Mouse (Mus musculus): ENCODE data around the gene Gm36210. TPM values are rescaled to one million over a fixed set of nuclear protein-coding genes. Genes with fewer than 3 reads are reported as not detected.

Gm36210 gene
- total RNA-seq, 2 experiments from 2014 or later: not detected

GRCm38 (mm10) chr7:4851315-4851688 lies 55.0 kb downstream of the Gm36210 start:
- ATAC-seq (replicated peaks; ENCODE audit: poor library complexity, severe bottlenecking): no peak

- no peak for ATAC-seq (replicated peaks; ENCODE audit: poor library complexity, severe bottlenecking)
Measured at GRCm38 (mm10) chr7:4850621-4851314, 55.5 kb downstream of the Gm36210 start.

- ATAC-seq (replicated peaks; ENCODE audit: poor library complexity, severe bottlenecking): no peak
Measured at GRCm38 (mm10) chr7:4849372-4849771, 56.9 kb downstream of the Gm36210 start.

Other genes starting within 250 kb of the Gm36210 start
Only the 30 nearest of the 34 such genes appear.
- not detected in 2 replicates for gene Brsk1, start 215.9 kb downstream of the Gm36210 start, total RNA-seq (2014; fragmentation: Nextera tagmentation)
- not detected in 2 replicates for gene Brsk1, start 215.9 kb downstream of the Gm36210 start, total RNA-seq (2017)
- gene Tmem150b, start 181.3 kb downstream of the Gm36210 start, total RNA-seq (2014; fragmentation: Nextera tagmentation): 32.7 and 33.4 TPM in 2 replicates
- 13.5 and 18.5 TPM in 2 replicates for gene Tmem150b, start 181.3 kb downstream of the Gm36210 start, total RNA-seq (2017)
- gene Kmt5c, start 166.4 kb downstream of the Gm36210 start, total RNA-seq (2014; fragmentation: Nextera tagmentation): 62.7 and 107 TPM in 2 replicates
- gene Kmt5c, start 166.4 kb downstream of the Gm36210 start, total RNA-seq (2017): 58.5 and 74.7 TPM in 2 replicates
- 50.3 and 69.2 TPM in 2 replicates for gene Cox6b2, start 153.4 kb downstream of the Gm36210 start, total RNA-seq (2014; fragmentation: Nextera tagmentation)
- 28.9 and 30.7 TPM in 2 replicates for gene Cox6b2, start 153.4 kb downstream of the Gm36210 start, total RNA-seq (2017)
- not detected in 2 replicates for gene Fam71e2, start 135.2 kb downstream of the Gm36210 start, total RNA-seq (2014; fragmentation: Nextera tagmentation)
- gene Fam71e2, start 135.2 kb downstream of the Gm36210 start, total RNA-seq (2017): not detected in 2 replicates
- not detected in 2 replicates for gene Il11, start 123.7 kb downstream of the Gm36210 start, total RNA-seq (2014; fragmentation: Nextera tagmentation)
- gene Il11, start 123.7 kb downstream of the Gm36210 start, total RNA-seq (2017): not detected in 2 replicates
- gene Tmem190, start 123.6 kb downstream of the Gm36210 start, total RNA-seq (2014; fragmentation: Nextera tagmentation): not detected in 2 replicates
- not detected in 2 replicates for gene Tmem190, start 123.6 kb downstream of the Gm36210 start, total RNA-seq (2017)
- gene Tmem238, start 116.9 kb downstream of the Gm36210 start, total RNA-seq (2014; fragmentation: Nextera tagmentation): 3.2 and 6.2 TPM in 2 replicates
- 4.6 and 7.6 TPM in 2 replicates for gene Tmem238, start 116.9 kb downstream of the Gm36210 start, total RNA-seq (2017)
- 1,827 and 2,944 TPM in 2 replicates for gene Rpl28, start 113.6 kb downstream of the Gm36210 start, total RNA-seq (2014; fragmentation: Nextera tagmentation)
- gene Rpl28, start 113.6 kb downstream of the Gm36210 start, total RNA-seq (2017): 828 and 1,139 TPM in 2 replicates
- gene Ube2s, start 93.9 kb downstream of the Gm36210 start, total RNA-seq (2014; fragmentation: Nextera tagmentation): 236 and 240 TPM in 2 replicates
- gene Ube2s, start 93.9 kb downstream of the Gm36210 start, total RNA-seq (2017): 230 and 245 TPM in 2 replicates
- not detected in 2 replicates for gene Shisa7, start 61.8 kb downstream of the Gm36210 start, total RNA-seq (2014; fragmentation: Nextera tagmentation)
- not detected in 2 replicates for gene Shisa7, start 61.8 kb downstream of the Gm36210 start, total RNA-seq (2017)
- 11.8 and 13.2 TPM in 2 replicates for gene Isoc2b, start 36.3 kb downstream of the Gm36210 start, total RNA-seq (2014; fragmentation: Nextera tagmentation)
- gene Isoc2b, start 36.3 kb downstream of the Gm36210 start, total RNA-seq (2017): 43.0 and 72.6 TPM in 2 replicates
- gene Isoc2a, start 29.4 kb downstream of the Gm36210 start, total RNA-seq (2014; fragmentation: Nextera tagmentation): 5.3 and 7.9 TPM in 2 replicates
- 7.9 and 10.7 TPM in 2 replicates for gene Isoc2a, start 29.4 kb downstream of the Gm36210 start, total RNA-seq (2017)
- 4.6 and 7.7 TPM in 2 replicates for gene Zfp628, start 8.7 kb upstream of the Gm36210 start, total RNA-seq (2014; fragmentation: Nextera tagmentation)
- 1.0 and 1.2 TPM in 2 replicates for gene Zfp628, start 8.7 kb upstream of the Gm36210 start, total RNA-seq (2017)
- gene Nat14, start 15.5 kb upstream of the Gm36210 start, total RNA-seq (2014; fragmentation: Nextera tagmentation): 1.4 TPM in 1 of 2 replicates, not detected in the other
- gene Nat14, start 15.5 kb upstream of the Gm36210 start, total RNA-seq (2017): not detected in 2 replicates
- gene Ssc5d, start 19.3 kb upstream of the Gm36210 start, total RNA-seq (2014; fragmentation: Nextera tagmentation): not detected in 2 replicates
- gene Ssc5d, start 19.3 kb upstream of the Gm36210 start, total RNA-seq (2017): 0.05 TPM in 1 of 2 replicates, not detected in the other
- not detected in 2 replicates for gene Sbk2, start 57.9 kb upstream of the Gm36210 start, total RNA-seq (2014; fragmentation: Nextera tagmentation)
- not detected in 2 replicates for gene Sbk2, start 57.9 kb upstream of the Gm36210 start, total RNA-seq (2017)
- gene Sbk3, start 64.7 kb upstream of the Gm36210 start, total RNA-seq (2014; fragmentation: Nextera tagmentation): not detected in 2 replicates
- gene Sbk3, start 64.7 kb upstream of the Gm36210 start, total RNA-seq (2017): not detected in 2 replicates
- gene Zfp579, start 89.6 kb upstream of the Gm36210 start, total RNA-seq (2014; fragmentation: Nextera tagmentation): 10.0 and 14.1 TPM in 2 replicates
- 2.3 and 11.2 TPM in 2 replicates for gene Zfp579, start 89.6 kb upstream of the Gm36210 start, total RNA-seq (2017)
- 23.3 and 30.7 TPM in 2 replicates for gene Zfp524, start 107.9 kb upstream of the Gm36210 start, total RNA-seq (2014; fragmentation: Nextera tagmentation)
- gene Zfp524, start 107.9 kb upstream of the Gm36210 start, total RNA-seq (2017): 8.5 and 9.3 TPM in 2 replicates
- gene Fiz1, start 108.2 kb upstream of the Gm36210 start, total RNA-seq (2014; fragmentation: Nextera tagmentation): 27.4 and 33.9 TPM in 2 replicates
- gene Fiz1, start 108.2 kb upstream of the Gm36210 start, total RNA-seq (2017): 15.6 and 23.4 TPM in 2 replicates
- gene Gm44973, start 109.0 kb upstream of the Gm36210 start, total RNA-seq (2014; fragmentation: Nextera tagmentation): not detected in 2 replicates
- gene Gm44973, start 109.0 kb upstream of the Gm36210 start, total RNA-seq (2017): 7.5 TPM in 1 of 2 replicates, not detected in the other
- 15.2 and 18.2 TPM in 2 replicates for gene Zfp865, start 113.9 kb upstream of the Gm36210 start, total RNA-seq (2014; fragmentation: Nextera tagmentation)
- 8.4 and 11.2 TPM in 2 replicates for gene Zfp865, start 113.9 kb upstream of the Gm36210 start, total RNA-seq (2017)
- 1.8 TPM in 1 of 2 replicates, not detected in the other for gene Ccdc106, start 114.0 kb upstream of the Gm36210 start, total RNA-seq (2014; fragmentation: Nextera tagmentation)
- gene Ccdc106, start 114.0 kb upstream of the Gm36210 start, total RNA-seq (2017): not detected in 2 replicates
- gene 4632433K11Rik, start 127.6 kb upstream of the Gm36210 start, total RNA-seq (2014; fragmentation: Nextera tagmentation): not detected in 2 replicates
- 0.57 and 1.2 TPM in 2 replicates for gene 4632433K11Rik, start 127.6 kb upstream of the Gm36210 start, total RNA-seq (2017)
- 0.28 and 0.54 TPM in 2 replicates for gene Zfp784, start 131.9 kb upstream of the Gm36210 start, total RNA-seq (2014; fragmentation: Nextera tagmentation)
- 0.98 and 1.1 TPM in 2 replicates for gene Zfp784, start 131.9 kb upstream of the Gm36210 start, total RNA-seq (2017)
- 1.3 and 7.3 TPM in 2 replicates for gene Zfp580, start 145.0 kb upstream of the Gm36210 start, total RNA-seq (2014; fragmentation: Nextera tagmentation)
- 1.2 and 1.3 TPM in 2 replicates for gene Zfp580, start 145.0 kb upstream of the Gm36210 start, total RNA-seq (2017)
- 204 and 227 TPM in 2 replicates for gene U2af2, start 155.6 kb upstream of the Gm36210 start, total RNA-seq (2014; fragmentation: Nextera tagmentation)
- gene U2af2, start 155.6 kb upstream of the Gm36210 start, total RNA-seq (2017): 253 and 265 TPM in 2 replicates
- 56.6 and 57.4 TPM in 2 replicates for gene Epn1, start 173.7 kb upstream of the Gm36210 start, total RNA-seq (2014; fragmentation: Nextera tagmentation)
- gene Epn1, start 173.7 kb upstream of the Gm36210 start, total RNA-seq (2017): 34.4 and 62.6 TPM in 2 replicates
- gene Rfpl4, start 210.4 kb upstream of the Gm36210 start, total RNA-seq (2014; fragmentation: Nextera tagmentation): not detected in 2 replicates
- not detected in 2 replicates for gene Rfpl4, start 210.4 kb upstream of the Gm36210 start, total RNA-seq (2017)

Measured in granulocyte monocyte progenitor cell, adult 5-6 weeks (primary cell).